Mouse (Mus musculus): ENCODE data around the gene Izumo4. TPM values are rescaled to one million over a fixed set of nuclear protein-coding genes. Genes with fewer than 3 reads are reported as not detected.

The Izumo4 gene
- total and polyA plus RNA-seq, 3 experiments, result 2.7 to 9.6 (median 5.9) TPM

- TF ChIP-seq JUND (conservative IDR thresholded peaks at IDR 0.05; ENCODE audit: low read depth, low read length) (no peak), ZC3H11A (IDR thresholded peaks at IDR 0.05; ENCODE audit: low read depth, low read length) (no peak), MXI1 (IDR thresholded peaks at IDR 0.05; ENCODE audit: low read depth, low read length) (no peak), IRF4 (IDR thresholded peaks at IDR 0.05; ENCODE audit: low read depth, low read length) (no peak), USF2 (conservative IDR thresholded peaks at IDR 0.05; ENCODE audit: low read depth, low read length) (no peak), RAD21 (IDR thresholded peaks at IDR 0.05; ENCODE audit: low read depth, low read length) (no peak), TBP (conservative IDR thresholded peaks at IDR 0.05; ENCODE audit: low read depth, low read length) (no peak), SMC3 (IDR thresholded peaks at IDR 0.05; ENCODE audit: low read depth, low read length) (no peak), CHD2 (IDR thresholded peaks at IDR 0.05; ENCODE audit: low read length) (no peak)
- Histone ChIP-seq H3K79me2 (replicated peaks; ENCODE audit: control insufficient read depth, extremely low read depth, insufficient read depth, poor library complexity, severe bottlenecking) (no peaks in the 10 kb centered on the region), H3K4me2 (ENCODE audit: insufficient read depth, low read depth, poor library complexity, severe bottlenecking) (no peak overlapping the region), H3K4me3 (replicated peaks in 1 of 3; ENCODE audit: low read depth in 2 of 3, low read length in 2 of 3, poor library complexity in 1 of 3) (no peak overlapping the region), H3K27ac (ENCODE audit: insufficient read depth, low read depth) (no peak overlapping the region), H3K36me3 (replicated peaks in 1 of 2; ENCODE audit: control insufficient read depth in 1 of 2, insufficient read depth in 1 of 2, low read length in 1 of 2) (peaks cover 93 to 98% of the 10 kb centered on the region in 2 experiments), H3K27me3 (replicated peaks) (no peaks in the 10 kb centered on the region), H3K9ac (ENCODE audit: insufficient read depth, low read depth) (no peak overlapping the region), H3K9me3 (replicated peaks; ENCODE audit: low read length) (no peaks in the 10 kb centered on the region), H3K4me1 (ENCODE audit: control insufficient read depth in 1 of 2, insufficient read depth in 2 of 2) (no peaks in the 10 kb centered on the region)
- in situ Hi-C loops (cut with MboI; ENCODE audit: low pct_ligation_motif_present, low pct_unique_long_range_greater_than_20kb, low sequenced_read_pairs) (no loop called here), dilution Hi-C loops (cut with MboI; ENCODE audit: extremely low pct_ligation_motif_present, extremely low pct_unique_long_range_greater_than_20kb, low sequenced_read_pairs) (no loop called here)
- no peak for DNase-seq (ENCODE audit: extremely low read depth)
Observed at GRCm38 (mm10) chr10:80710834-80711233, 8.8 kb downstream of the Izumo4 start.

GRCm38 (mm10) chr10:80717281-80717680 is 15.3 kb downstream of the Izumo4 start:
- Histone ChIP-seq H3K4me1 (ENCODE audit: control insufficient read depth in 1 of 2, insufficient read depth in 2 of 2) (no peaks in the 10 kb centered on the region), H3K4me3 (replicated peaks in 1 of 3; ENCODE audit: low read depth in 2 of 3, low read length in 2 of 3, poor library complexity in 1 of 3) (no peak overlapping the region), H3K27ac (ENCODE audit: insufficient read depth, low read depth) (no peak overlapping the region), H3K27me3 (replicated peaks) (no peaks in the 10 kb centered on the region), H3K9me3 (replicated peaks; ENCODE audit: low read length) (no peaks in the 10 kb centered on the region), H3K9ac (ENCODE audit: insufficient read depth, low read depth) (no peak overlapping the region), H3K36me3 (replicated peaks in 1 of 2; ENCODE audit: control insufficient read depth in 1 of 2, insufficient read depth in 1 of 2, low read length in 1 of 2) (peaks cover 95 to 98% of the 10 kb centered on the region in 2 experiments), H3K79me2 (replicated peaks; ENCODE audit: control insufficient read depth, extremely low read depth, insufficient read depth, poor library complexity, severe bottlenecking) (no peaks in the 10 kb centered on the region), H3K4me2 (ENCODE audit: insufficient read depth, low read depth, poor library complexity, severe bottlenecking) (no peak overlapping the region)
- TF ChIP-seq UBTF (IDR thresholded peaks at IDR 0.05; ENCODE audit: low read depth, low read length) (no peak), EP300 (IDR thresholded peaks at IDR 0.05; ENCODE audit: low read length) (no peak), MYC (IDR thresholded peaks at IDR 0.05; ENCODE audit: low read depth, low read length) (no peak), CHD1 (IDR thresholded peaks at IDR 0.05; ENCODE audit: low read depth, low read length) (no peak), BHLHE40 (IDR thresholded peaks at IDR 0.05; ENCODE audit: low read depth, low read length) (no peak), POLR2A (IDR thresholded peaks at IDR 0.05; ENCODE audit: low read depth, low read length) (no peak), MAFK (IDR thresholded peaks at IDR 0.05; ENCODE audit: insufficient replicate concordance, low read length) (no peak)
- dilution Hi-C loops (cut with MboI; ENCODE audit: extremely low pct_ligation_motif_present, extremely low pct_unique_long_range_greater_than_20kb, low sequenced_read_pairs) (no loop called here), in situ Hi-C loops (cut with MboI; ENCODE audit: low pct_ligation_motif_present, low pct_unique_long_range_greater_than_20kb, low sequenced_read_pairs) (no loop called here)
- DNase-seq (ENCODE audit: extremely low read depth), result no peak

Data from CH12.LX (cell line).